Mouse (Mus musculus) lung, adult 2 months (tissue): ENCODE results near the gene Ptpn1. TPM values are rescaled to one million over a fixed set of nuclear protein-coding genes. Genes with fewer than 3 reads are reported as not detected.

Source experiments
- DNase-seq: peaks from one replicate; pipeline ENCODE4 v3.0.0; 2022
- H3K4me1 ChIP-seq: fragments of 200-500 bp; 2 replicates; pipeline ENCODE4 v1.6.1; 2011; ENCODE audit warnings: low read length; ENCODE audit not compliant: control insufficient read depth, insufficient read depth
- H3K4me3 ChIP-seq: fragments of 200-500 bp; replicated peaks from 2 replicates; pipeline ENCODE3; 2011; ENCODE audit warnings: low read depth, mild to moderate bottlenecking, control low read depth, low read length; ENCODE audit errors: extremely low read depth
- CTCF ChIP-seq: fragments of 200-500 bp; IDR thresholded peaks from 2 replicates; pipeline ENCODE4 v1.5.1; 2011; ENCODE audit warnings: mild to moderate bottlenecking, low read length, control low read depth; ENCODE audit not compliant: insufficient read depth
- POLR2A ChIP-seq: fragments of 200-500 bp; IDR thresholded peaks from 2 replicates; pipeline ENCODE4 v1.6.1; 2011; ENCODE audit warnings: low read depth, mild to moderate bottlenecking, control low read depth, low read length, borderline replicate concordance; ENCODE audit errors: extremely low read depth
- WGBS: fragments of 180-500 bp; shearing (Covaris S2); methylation state at CpG from one replicate; pipeline ENCODE4 v1.1.7; 2018; 5-methylcytosine and 5-hydroxymethylcytosine counted together
- polyA plus RNA-seq: library from polyadenylated mRNA; depleted of rRNA; stranded (reverse); fragments of >200 nt; gene quantifications from 2 replicates; pipeline ENCODE4 v1.2.3, GENCODE M21; 2012

Gene Ptpn1
- polyA plus RNA-seq, 1 experiment = 65.9 TPM

GRCm38 (mm10) chr2:167951301-167952211, 19.7 kb downstream of the Ptpn1 start:
- Histone ChIP-seq H3K4me3 (no peak overlapping the region), H3K4me1 (peaks cover 39% of the 10 kb centered on the region)
- WGBS = 66% methylated on average over 13 of the region's 13 CpGs
- no peak for DNase-seq
- TF ChIP-seq POLR2A (no peak), CTCF (no peak)

GRCm38 (mm10) chr2:167953819-167954218, 22.0 kb downstream of the Ptpn1 start:
- H3K4me3 ChIP-seq = no peak overlapping the region
- WGBS = 67% methylated on average over 10 of the region's 10 CpGs
- TF ChIP-seq CTCF = no peak
- no peak for TF ChIP-seq POLR2A
- H3K4me1 ChIP-seq = peaks cover 32% of the 10 kb centered on the region
- DNase-seq = peak; percentile 28

- WGBS = 71% methylated on average over 7 of the region's 7 CpGs
- DNase-seq = no peak
- TF ChIP-seq CTCF (no peak), POLR2A (no peak)
- no peak overlapping the region for H3K4me3 ChIP-seq
- peaks cover 30% of the 10 kb centered on the region for H3K4me1 ChIP-seq
Measured at GRCm38 (mm10) chr2:167954928-167955327, 23.1 kb downstream of the Ptpn1 start.

GRCm38 (mm10) chr2:167957539-167957938, 25.7 kb downstream of the Ptpn1 start:
- TF ChIP-seq CTCF = peak; percentile 66
- no peak for TF ChIP-seq POLR2A
- WGBS = 92% methylated on average over 1 of the region's 1 CpGs
- no peak overlapping the region for H3K4me3 ChIP-seq
- peaks cover 29% of the 10 kb centered on the region for H3K4me1 ChIP-seq
- DNase-seq = no peak

- Histone ChIP-seq H3K4me1 (peaks cover 34% of the 10 kb centered on the region), H3K4me3 (no peak overlapping the region)
- no peak for TF ChIP-seq CTCF
- no peak for TF ChIP-seq POLR2A
- 15% methylated on average over 5 of the region's 5 CpGs for WGBS
- no peak for DNase-seq
Measured at GRCm38 (mm10) chr2:167958082-167958788, 26.4 kb downstream of the Ptpn1 start.

GRCm38 (mm10) chr2:167958843-167959242, 27.0 kb downstream of the Ptpn1 start:
- WGBS = 0% methylated on average over 4 of the region's 4 CpGs
- DNase-seq = peak; percentile 68
- TF ChIP-seq POLR2A (no peak), CTCF (no peak)
- Histone ChIP-seq H3K4me1 (peaks cover 35% of the 10 kb centered on the region), H3K4me3 (no peak overlapping the region)

- no peak for TF ChIP-seq POLR2A
- no peak for TF ChIP-seq CTCF
- WGBS = 57% methylated on average over 4 of the region's 4 CpGs
- Histone ChIP-seq H3K4me3 (no peak overlapping the region), H3K4me1 (peaks cover 35% of the 10 kb centered on the region)
- DNase-seq = no peak
Measured at GRCm38 (mm10) chr2:167959384-167959911, 27.6 kb downstream of the Ptpn1 start.

- H3K4me3 ChIP-seq = no peak overlapping the region
- 31% methylated on average over 7 of the region's 7 CpGs for WGBS
- peaks cover 35% of the 10 kb centered on the region for H3K4me1 ChIP-seq
- TF ChIP-seq CTCF (no peak), POLR2A (no peak)
- no peak for DNase-seq
Measured at GRCm38 (mm10) chr2:167959996-167960395, 28.1 kb downstream of the Ptpn1 start.

- 82% methylated on average over 8 of the region's 8 CpGs for WGBS
- DNase-seq = no peak
- Histone ChIP-seq H3K4me3 (no peak overlapping the region), H3K4me1 (peaks cover 35% of the 10 kb centered on the region)
- TF ChIP-seq POLR2A (no peak), CTCF (no peak)
Measured at GRCm38 (mm10) chr2:167960584-167960983, 28.7 kb downstream of the Ptpn1 start.
